Mouse (Mus musculus) embryonic stem cell, embryonic (primary cell): ENCODE data around the gene Tex19.2.

Source experiments
- CTCF ChIA-PET, 4 experiments: fragments of 300-600 bp in 2 of 4; fragments of 350-600 bp in 2 of 4; sonication (Branson Sonifier 250); formaldehyde crosslinking; loops; one replicate each; lab custom pipeline; 2022; ENCODE audit warnings: inconsistent platforms in 2 of 4; lab: Charles Lee
- POLR2A ChIA-PET, 4 experiments: fragments of 300-600 bp in 2 of 4; fragments of 350-600 bp in 2 of 4; sonication (Branson Sonifier 250); formaldehyde crosslinking; loops; one replicate each; lab custom pipeline; 2022; ENCODE audit warnings: antibody characterized with exemption in 4 of 4, inconsistent platforms in 1 of 4; lab: Charles Lee

Tex19.2 gene

GRCm38 (mm10) chr11:121118577-121118976, at the start of gene Tex19.2:
Tex19.2 (minus strand) TSS chr11:121118677.
- POLR2A ChIA-PET: interaction anchor here in 3 of 4 experiments (0.9 to 6.8 kb wide), 11 partner anchors 8 to 217 kb away, joined by 3 to 63 read pairs (median 4); partner anchors contain the start of genes Tex19.1 (in 3 of the 3), Csnk1d (in 1 of the 3) and Narf (in 1 of the 3)

DNA sequence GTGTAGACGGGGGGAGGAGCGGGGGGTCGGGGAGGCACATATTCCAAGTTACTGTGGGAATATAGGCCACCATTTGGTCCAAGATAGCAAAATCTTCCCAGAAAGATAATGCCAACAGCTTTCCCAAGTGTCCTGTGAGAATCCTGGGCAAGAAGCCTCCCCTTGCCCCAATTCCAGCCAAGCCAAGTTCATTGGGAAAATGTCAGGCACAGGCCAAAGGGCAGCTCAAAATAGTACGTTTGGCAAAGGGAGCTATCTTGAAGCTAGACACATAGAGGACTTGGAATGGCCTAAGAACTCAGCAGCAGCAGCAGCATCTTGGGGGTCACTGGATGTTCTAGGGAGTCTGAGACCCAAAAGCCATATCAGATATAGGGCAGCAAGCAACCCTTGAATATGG, 45.3 kb upstream of the Tex19.2 start:
- ChIA-PET CTCF (interaction anchor here in 2 of 4 experiments (0.9 to 2.8 kb wide), 2 partner anchors 11 to 12 kb away, joined by 3 to 14 read pairs; no protein-coding TSS in a partner anchor), POLR2A (interaction anchor here in 2 of 4 experiments (0.9 to 3.2 kb wide), 2 partner anchors 17 kb away, joined by 3 to 9 read pairs; partner anchors contain the start of gene Tex19.1 (in 2 of the 2))

More at GRCm38 (mm10) chr11:121118577-121118976, at the start of gene Tex19.2:
- CTCF ChIA-PET: interaction anchor here in 3 of 4 experiments (0.7 to 2.5 kb wide), 6 partner anchors 8 to 205 kb away, joined by 3 to 8 read pairs (median 4); no protein-coding TSS in a partner anchor

- CTCF ChIA-PET: interaction anchor here in 2 of 4 experiments (1.3 to 2.1 kb wide), 2 partner anchors 15 to 16 kb away, joined by 3 to 8 read pairs; no protein-coding TSS in a partner anchor
- POLR2A ChIA-PET: interaction anchor here in 3 of 4 experiments (0.6 to 3.8 kb wide), 8 partner anchors 9 to 950 kb away, joined by 3 to 24 read pairs (median 3); partner anchors contain the start of gene Tex19.1 (in 3 of the 3)
Observed at GRCm38 (mm10) chr11:121160636-121161346, 42.3 kb upstream of the Tex19.2 start.

GRCm38 (mm10) chr11:121159971-121160370, 41.5 kb upstream of the Tex19.2 start, which contains the start of gene Uts2r:
Uts2r (plus strand) TSS chr11:121160271.
- ChIA-PET POLR2A (interaction anchor here in 3 of 4 experiments (1.1 to 3.8 kb wide), 6 partner anchors 9 to 228 kb away, joined by 3 to 24 read pairs (median 8); partner anchors contain the start of genes Tex19.1 (in 3 of the 3) and Rab40b (in 1 of the 3)), CTCF (interaction anchor here in 2 of 4 experiments (0.7 to 1.3 kb wide), 2 partner anchors 16 to 107 kb away, joined by 3 read pairs; no protein-coding TSS in a partner anchor)

- ChIA-PET POLR2A (interaction anchor here in 3 of 4 experiments (0.8 to 5.7 kb wide), 13 partner anchors 8 to 304 kb away, joined by 3 to 82 read pairs (median 3); partner anchors contain the start of genes Tex19.1 (in 3 of the 3), Cybc1 (in 1 of the 3), Foxk2 (in 1 of the 3) and Narf (in 1 of the 3)), CTCF (interaction anchor here in 3 of 4 experiments (0.6 to 3.4 kb wide), 6 partner anchors 11 to 206 kb away, joined by 3 to 12 read pairs (median 3); partner anchors contain the start of gene Tex19.1 (in 1 of the 3))
Observed at GRCm38 (mm10) chr11:121156411-121156891, 38.0 kb upstream of the Tex19.2 start.

DNA sequence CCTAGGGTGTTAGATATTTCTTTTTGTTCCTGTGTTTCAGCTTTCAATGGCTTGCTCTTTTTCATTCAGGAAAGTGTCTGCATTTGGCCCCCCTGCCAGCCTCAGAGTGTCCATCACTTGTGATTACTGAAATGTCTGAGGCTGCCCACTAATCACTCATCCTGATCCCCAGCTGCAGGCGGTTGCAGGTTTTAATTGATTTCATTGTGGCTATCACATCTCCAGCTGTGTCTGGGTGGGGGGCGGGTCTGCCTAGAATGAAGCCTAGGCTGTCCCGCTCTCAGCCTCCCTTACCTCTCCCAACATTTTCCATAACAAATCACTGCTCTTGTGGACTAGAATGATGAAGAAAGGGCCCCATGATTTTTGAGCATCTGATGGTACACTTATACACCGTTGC, 35.7 kb upstream of the Tex19.2 start:
- ChIA-PET POLR2A (interaction anchor here (0.6 to 5.7 kb wide), 10 partner anchors 8 to 197 kb away, joined by 3 to 82 read pairs (median 8); partner anchors contain the start of gene Tex19.1 (in 4 of the 4)), CTCF (interaction anchor here in 3 of 4 experiments (0.5 to 1.5 kb wide), 6 partner anchors 8 to 298 kb away, joined by 3 to 8 read pairs (median 3); partner anchors contain the start of genes Tex19.1 (in 2 of the 3) and Wdr45b (in 1 of the 3))

- CTCF ChIA-PET: interaction anchor here in 2 of 4 experiments (0.7 to 1.5 kb wide), 2 partner anchors 28 to 56 kb away, joined by 3 read pairs; partner anchors contain the start of gene Hexdc (in 1 of the 2)
- POLR2A ChIA-PET: interaction anchor here (0.5 to 6.1 kb wide), 29 partner anchors 7 to 576 kb away, joined by 3 to 82 read pairs (median 12); partner anchors contain the start of genes Tex19.2 (in 2 of the 4), Uts2r (in 2 of the 4), Ccdc57 (in 1 of the 4) and Csnk1d (in 1 of the 4)
Observed at GRCm38 (mm10) chr11:121148193-121148592, 29.7 kb upstream of the Tex19.2 start.

GRCm38 (mm10) chr11:121145865-121146264, 27.4 kb upstream of the Tex19.2 start, which contains the start of gene Tex19.1:
Tex19.1 (plus strand) TSS chr11:121146143.
- CTCF ChIA-PET: interaction anchor here (0.5 to 1.5 kb wide), 16 partner anchors 9 to 440 kb away, joined by 3 to 8 read pairs (median 4); partner anchors contain the start of genes Cybc1 (in 1 of the 4) and Narf (in 1 of the 4)
- POLR2A ChIA-PET: interaction anchor here (0.6 to 6.1 kb wide), 141 partner anchors 8 to 1203 kb away, joined by 3 to 82 read pairs (median 5); partner anchors contain the start of genes Cybc1 (in 3 of the 4), Tex19.2 (in 3 of the 4), B3gntl1 (in 2 of the 4) and Csnk1d (in 2 of the 4)

- ChIA-PET POLR2A (interaction anchor here in 2 of 4 experiments (1.6 to 6.1 kb wide), 3 partner anchors 12 to 499 kb away, joined by 3 to 82 read pairs (median 7); partner anchors contain the start of gene Pycr1 (in 1 of the 2)), CTCF (interaction anchor here in 1 of 4 experiments (1.1 kb wide), 1 partner anchor 17 kb away, joined by 6 read pairs; no protein-coding TSS in a partner anchor)
Observed at GRCm38 (mm10) chr11:121143325-121144015, 25.0 kb upstream of the Tex19.2 start.

DNA sequence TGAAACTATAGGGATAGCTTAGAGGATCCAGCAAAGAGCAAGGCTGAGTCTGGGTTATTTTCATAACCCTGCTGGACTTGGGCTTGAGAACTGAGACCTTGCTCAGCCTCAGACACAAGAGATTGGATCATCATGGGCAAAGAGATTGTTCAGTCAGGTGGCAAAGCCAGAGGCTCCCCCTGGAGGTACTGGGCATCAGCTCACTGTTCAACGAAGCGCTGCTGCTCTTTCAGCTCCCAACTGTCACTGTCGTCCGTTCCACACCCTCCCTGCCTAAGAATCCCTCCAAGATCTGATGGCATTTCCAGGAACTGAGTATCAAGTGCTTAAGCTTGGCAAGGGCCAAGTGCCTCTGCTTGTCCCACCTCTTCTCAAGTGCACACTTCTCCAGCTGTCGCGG, 20.3 kb upstream of the Tex19.2 start:
- ChIA-PET CTCF (interaction anchor here (0.6 to 2.2 kb wide), 11 partner anchors 12 to 418 kb away, joined by 3 to 7 read pairs (median 3); partner anchors contain the start of genes Narf (in 1 of the 4) and Tex19.2 (in 1 of the 4)), POLR2A (interaction anchor here (0.8 to 3.3 kb wide), 12 partner anchors 8 to 188 kb away, joined by 3 to 22 read pairs (median 4); partner anchors contain the start of genes Tex19.1 (in 1 of the 4) and Tex19.2 (in 1 of the 4))

DNA sequence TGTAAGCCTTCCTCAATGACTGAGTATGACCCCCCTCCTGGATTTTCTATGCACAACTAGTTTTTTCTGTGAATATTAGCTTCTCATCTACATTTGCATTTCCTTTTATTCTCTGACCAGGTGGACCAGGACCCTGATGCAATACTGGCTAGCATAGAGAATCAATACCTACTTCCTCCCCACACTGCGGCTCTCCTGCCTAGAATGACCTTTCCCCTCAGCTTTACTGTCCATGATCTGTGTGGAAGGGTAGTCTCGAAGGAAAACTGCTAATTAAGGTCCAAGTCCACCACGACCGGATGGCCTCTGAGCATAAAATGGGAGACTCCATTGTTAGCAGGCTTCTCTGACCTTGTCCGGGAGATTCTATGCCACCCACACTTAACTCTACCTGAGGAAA, 19.2 kb upstream of the Tex19.2 start:
- CTCF ChIA-PET: interaction anchor here in 1 of 4 experiments (2.0 kb wide), 1 partner anchor 84 kb away, joined by 5 read pairs; no protein-coding TSS in a partner anchor
- POLR2A ChIA-PET: interaction anchor here in 2 of 4 experiments (1.1 to 3.3 kb wide), 2 partner anchors 9 kb away, joined by 6 to 22 read pairs; partner anchors contain the start of gene Tex19.1 (in 2 of the 2)

DNA sequence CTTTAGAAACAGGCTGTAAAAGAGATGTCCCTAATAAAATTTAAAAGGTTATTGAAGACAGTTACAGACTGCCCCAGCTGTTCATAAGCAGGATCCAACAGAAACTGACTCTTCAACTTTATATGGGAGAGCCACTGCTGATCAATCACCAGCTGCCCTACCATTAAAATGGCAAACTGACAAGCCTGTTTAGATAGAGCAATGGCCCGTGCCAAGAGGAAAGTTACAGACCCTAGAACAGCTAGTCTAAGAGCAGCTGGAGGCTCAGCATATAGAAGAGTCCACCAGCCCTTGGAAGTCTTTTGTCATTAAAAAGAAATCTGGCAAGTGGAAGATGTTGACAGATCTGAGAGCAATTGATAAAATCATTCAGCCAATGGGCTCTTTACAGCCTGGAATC, 16.1 kb upstream of the Tex19.2 start:
- ChIA-PET POLR2A (interaction anchor here in 1 of 4 experiments (2.0 kb wide), 1 partner anchor 12 kb away, joined by 5 read pairs; the partner anchor contains the start of gene Tex19.1), CTCF (no interaction called here)

GRCm38 (mm10) chr11:121129616-121130015, 11.1 kb upstream of the Tex19.2 start:
- ChIA-PET CTCF (no interaction called here), POLR2A (interaction anchor here in 2 of 4 experiments (1.2 to 3.2 kb wide), 3 partner anchors 9 to 17 kb away, joined by 3 to 16 read pairs (median 5); partner anchors contain the start of gene Tex19.1 (in 1 of the 2))

- ChIA-PET POLR2A (interaction anchor here in 1 of 4 experiments (1.3 kb wide), 1 partner anchor 18 kb away, joined by 3 read pairs; the partner anchor contains the start of gene Tex19.1), CTCF (no interaction called here)
Observed at GRCm38 (mm10) chr11:121127441-121127840, 9.0 kb upstream of the Tex19.2 start.

DNA sequence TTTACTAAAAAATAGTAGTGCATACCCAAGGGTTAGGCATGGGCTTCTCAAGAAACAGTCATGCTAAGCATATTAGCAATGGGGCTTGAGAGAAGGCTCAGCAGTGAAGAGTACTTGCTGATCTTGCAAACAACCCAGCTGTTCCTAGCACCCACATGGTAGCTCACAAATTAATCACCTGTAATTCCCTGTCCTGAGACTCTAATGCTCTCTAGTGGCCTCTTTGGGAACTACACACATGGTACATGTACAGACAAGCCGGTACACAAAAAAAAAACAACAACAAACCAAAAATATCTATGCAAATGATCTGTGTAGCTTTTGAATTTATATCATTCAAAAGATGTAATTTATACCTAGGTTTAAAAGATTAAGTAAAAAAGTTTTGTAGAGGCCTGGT, 7.9 kb upstream of the Tex19.2 start:
- POLR2A ChIA-PET: interaction anchor here (0.6 to 2.2 kb wide), 16 partner anchors 8 to 494 kb away, joined by 3 to 17 read pairs (median 3); partner anchors contain the start of genes Tex19.1 (in 3 of the 4) and Tex19.2 (in 1 of the 4)
- CTCF ChIA-PET: interaction anchor here (0.5 to 1.9 kb wide), 44 partner anchors 9 to 757 kb away, joined by 3 to 13 read pairs (median 4); partner anchors contain the start of genes Cd7 (in 1 of the 4), Rac3 (in 1 of the 4), Tex19.1 (in 1 of the 4) and Tex19.2 (in 1 of the 4)
